ENCODE assay signal across 9 mouse cellular contexts in genomic region chr4:134631471-134632130, GRCm38 (mm10).
DNase-seq lines count a peak whose midpoint lies in the region; ATAC-seq lines count a peak whose summit lies in the region.
"Had no signal": no experiment of that assay in that cellular context is flagged by ENCODE, and none has a peak within 500 bp of the region (broad histone marks: within the 10 kb centered on the region; RNA-seq: fewer than 3 reads in every experiment).

No protein-coding gene starts in this region.

- 65% methylated on average over 14 of the region's 14 CpGs for WGBS in embryonic facial prominence, embryonic 11.5 days
- 64% methylated on average over 14 of the region's 14 CpGs for WGBS in heart, embryonic 13.5 days

- no peaks in the 10 kb centered on the region for H3K36me3 ChIP-seq in embryonic facial prominence, embryonic 11.5 days (replicated peaks; ENCODE audit: control insufficient read depth, insufficient read depth, low read depth, low read length)
- H3K36me3 ChIP-seq in heart, embryonic 13.5 days = no peaks in the 10 kb centered on the region

- H3K27ac ChIP-seq in embryonic facial prominence, embryonic 11.5 days (replicated peaks; ENCODE audit: low read depth, low read length) = 0 out of 2 replicates have a peak overlapping the region, but pooled peaks have one; percentile 4
- peak overlapping the region; percentile 94 for H3K27ac ChIP-seq in heart, embryonic 13.5 days (replicated peaks)

- no peak overlapping the region for H3K9ac ChIP-seq in embryonic facial prominence, embryonic 11.5 days (replicated peaks; ENCODE audit: low read length)
- peak overlapping the region; percentile 51 for H3K9ac ChIP-seq in heart, embryonic 13.5 days

- DNase-seq in gastrocnemius, adult 18-20 months (ENCODE audit: low spot score) = peak; percentile 47
- DNase-seq in gastrocnemius, postnatal 25 days = no peak
- DNase-seq in embryonic facial prominence, embryonic 11.5 days (ENCODE audit: low spot score) = peak; percentile 10
- peak; percentile 67 to 89 for DNase-seq in left cerebral cortex, adult 8-10 months (ENCODE audit: low spot score in 2 of 2)
- DNase-seq in retina, embryonic 14.5 days (ENCODE audit: low spot score) = peak; percentile 76
- DNase-seq in urinary bladder, postnatal 25 days (ENCODE audit: low spot score) = no peak

- H3K9me3 ChIP-seq in embryonic facial prominence, embryonic 11.5 days (replicated peaks; ENCODE audit: control insufficient read depth, low read length) = no peaks in the 10 kb centered on the region
- no peaks in the 10 kb centered on the region for H3K9me3 ChIP-seq in heart, embryonic 13.5 days

- ATAC-seq in embryonic facial prominence, embryonic 11.5 days (replicated peaks; ENCODE audit: insufficient number of reproducible peaks, low FRiP score, low TSS enrichment, low read depth) = no peak
- ATAC-seq in heart, embryonic 13.5 days (ENCODE audit: extremely low read depth, insufficient number of reproducible peaks, low FRiP score, low TSS enrichment) = no peak
- no peak for ATAC-seq in monocyte, adult 5-6 weeks (replicated peaks; ENCODE audit: insufficient number of reproducible peaks, low FRiP score, low TSS enrichment, poor library complexity, severe bottlenecking)

- no peaks in the 10 kb centered on the region for H3K27me3 ChIP-seq in embryonic facial prominence, embryonic 11.5 days (ENCODE audit: control insufficient read depth, insufficient read depth, low read length)
- H3K27me3 ChIP-seq in heart, embryonic 13.5 days (replicated peaks) = no peaks in the 10 kb centered on the region

- no peak overlapping the region for H3K4me2 ChIP-seq in embryonic facial prominence, embryonic 11.5 days (ENCODE audit: low read depth, low read length)
- H3K4me2 ChIP-seq in heart, embryonic 13.5 days = no peak overlapping the region

- H3K4me1 ChIP-seq in embryonic facial prominence, embryonic 11.5 days (ENCODE audit: control insufficient read depth, insufficient read depth, low read length) = peaks cover 4% of the 10 kb centered on the region; the same call in 1 of the 2 replicates
- peaks cover 89% of the 10 kb centered on the region for H3K4me1 ChIP-seq in heart, embryonic 13.5 days

- H3K4me3 ChIP-seq in embryonic facial prominence, embryonic 11.5 days (ENCODE audit: low read depth, low read length) = no peak overlapping the region
- no peak overlapping the region for H3K4me3 ChIP-seq in heart, embryonic 13.5 days
- H3K4me3 ChIP-seq: erythroblast, embryonic 14.5 days had no signal

Comparison
In these comparisons a context has a peak if more than half of its experiments do, and no peak if none do; other contexts are left out.
1. DNase-seq: peak in gastrocnemius, adult 18-20 months (single experiment), embryonic facial prominence, embryonic 11.5 days (single experiment), left cerebral cortex, adult 8-10 months (2 of 2) and retina, embryonic 14.5 days (single experiment); none in gastrocnemius, postnatal 25 days (single experiment) and urinary bladder, postnatal 25 days (single experiment).